Mouse (Mus musculus) forebrain, embryonic 16.5 days (tissue): ENCODE data around the gene Akap2. TPM values are rescaled to one million over a fixed set of nuclear protein-coding genes. Genes with fewer than 3 reads are reported as not detected.

Experiments used
- ATAC-seq: fragments of 200-750 bp; cut with Nextera tagmentation; 2 replicates; pipeline ENCODE4 v1.8.0; 2017; ENCODE audit warnings: mild to moderate bottlenecking, moderate library complexity
- H3K27ac ChIP-seq: fragments of 300-500 bp; sonication (generic); 2 replicates; pipeline ENCODE4 v1.5.1; 2014; ENCODE audit warnings: low read length, control low read depth
- H3K27me3 ChIP-seq: fragments of 300-500 bp; sonication (generic); replicated peaks from 2 replicates; pipeline ENCODE4 v1.6.1; 2014; ENCODE audit warnings: low read length; ENCODE audit not compliant: control insufficient read depth, insufficient read depth
- H3K36me3 ChIP-seq: fragments of 300-500 bp; sonication (generic); 2 replicates; pipeline ENCODE4 v1.6.1; 2014; ENCODE audit not compliant: control insufficient read depth, insufficient read depth
- H3K4me1 ChIP-seq: fragments of 300-500 bp; sonication (generic); replicated peaks from 2 replicates; pipeline ENCODE4 v1.6.1; 2014; ENCODE audit warnings: low read length; ENCODE audit not compliant: control insufficient read depth, insufficient read depth
- H3K4me2 ChIP-seq: fragments of 300-500 bp; sonication (generic); 2 replicates; pipeline ENCODE4 v1.6.1; 2014; ENCODE audit warnings: mild to moderate bottlenecking, low read length, control low read depth
- H3K4me3 ChIP-seq: fragments of 300-500 bp; sonication (generic); replicated peaks from 2 replicates; pipeline ENCODE4 v1.5.1; 2014; ENCODE audit warnings: mild to moderate bottlenecking, low read length, control low read depth
- H3K9ac ChIP-seq: fragments of 300-500 bp; sonication (generic); replicated peaks from 2 replicates; pipeline ENCODE4 v1.6.1; 2014; ENCODE audit warnings: low read depth, low read length, control low read depth
- H3K9me3 ChIP-seq: fragments of 300-500 bp; sonication (generic); 2 replicates; pipeline ENCODE4 v1.6.1; 2016; ENCODE audit warnings: low read length; ENCODE audit not compliant: control insufficient read depth
- WGBS: fragments of 180-500 bp; shearing (Covaris S2); extraction: QIAGEN DNeasy Blood & Tissue Kit; methylation state at CpG from one replicate; pipeline ENCODE4 v1.1.7; 2014; 5-methylcytosine and 5-hydroxymethylcytosine counted together
- polyA plus RNA-seq: library from polyadenylated mRNA; unstranded; fragments of >200 nt; fragmentation: Nextera tagmentation; extraction: Ambion mirVana; gene quantifications from 2 replicates; pipeline ENCODE4 v1.2.1, GENCODE M21; 2015

Akap2 gene
- polyA plus RNA-seq, 1 experiment from 2014 or later: 7.7 TPM

- no peak for ATAC-seq
- Histone ChIP-seq H3K4me2 (no peak overlapping the region), H3K4me3 (no peak overlapping the region), H3K9me3 (no peaks in the 10 kb centered on the region), H3K36me3 (no peaks in the 10 kb centered on the region), H3K9ac (no peak overlapping the region), H3K4me1 (no peaks in the 10 kb centered on the region), H3K27ac (no peak overlapping the region), H3K27me3 (no peaks in the 10 kb centered on the region)
- 75% methylated on average over 1 of the region's 1 CpGs for WGBS
Measured at GRCm38 (mm10) chr4:57764392-57764791, 46.9 kb downstream of the Akap2 start.

DNA sequence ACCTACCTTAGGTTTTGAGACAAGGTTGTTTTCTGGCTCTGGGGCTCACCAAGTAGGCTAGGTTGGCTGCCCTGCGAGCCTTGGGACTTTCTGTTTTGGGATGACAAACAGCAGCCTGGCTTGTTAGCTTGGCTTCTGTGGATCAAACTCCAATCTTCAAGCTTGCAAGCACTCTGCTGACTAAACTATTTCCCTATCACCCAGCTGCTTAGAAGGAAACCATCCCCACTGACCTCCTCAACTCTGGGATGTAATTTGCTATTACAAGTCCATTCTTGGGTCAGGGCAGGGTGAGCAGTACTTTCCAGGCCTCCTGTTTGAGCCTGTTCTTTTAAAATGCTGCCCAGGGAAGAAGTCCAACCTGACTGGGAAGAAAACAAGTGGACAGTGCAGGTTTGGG lies 47.5 kb downstream of the Akap2 start:
- Histone ChIP-seq H3K4me3 (no peak overlapping the region), H3K4me2 (no peak overlapping the region), H3K9ac (no peak overlapping the region), H3K36me3 (no peaks in the 10 kb centered on the region), H3K4me1 (no peaks in the 10 kb centered on the region), H3K27ac (no peak overlapping the region), H3K9me3 (no peaks in the 10 kb centered on the region), H3K27me3 (no peaks in the 10 kb centered on the region)
- whole genome bisulfite sequencing: 88% methylated on average over 1 of the region's 1 CpGs
- no peak for ATAC-seq

DNA sequence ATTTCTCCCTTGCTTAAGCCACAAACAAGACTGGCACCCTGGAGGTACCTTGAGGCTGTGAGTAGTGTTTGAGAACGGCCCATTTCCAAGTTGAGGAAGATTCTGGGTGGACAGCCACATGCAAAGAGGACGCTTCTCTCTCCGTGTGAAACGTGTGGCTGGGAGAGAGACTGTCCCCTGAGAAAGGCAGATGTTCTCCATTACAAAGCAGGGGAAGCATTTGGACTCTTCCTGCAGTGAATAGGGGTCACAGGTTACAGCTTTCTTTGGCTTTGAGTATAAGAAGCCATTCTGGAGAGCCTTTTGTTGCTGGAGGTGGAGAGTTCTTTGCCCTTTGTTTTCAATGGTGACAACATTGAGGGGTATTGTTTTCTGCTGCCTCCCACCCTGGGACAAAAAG lies 48.3 kb downstream of the Akap2 start:
- Histone ChIP-seq H3K9ac (no peak overlapping the region), H3K4me1 (no peaks in the 10 kb centered on the region), H3K4me3 (no peak overlapping the region), H3K4me2 (no peak overlapping the region), H3K27me3 (no peaks in the 10 kb centered on the region), H3K9me3 (no peaks in the 10 kb centered on the region), H3K27ac (no peak overlapping the region), H3K36me3 (no peaks in the 10 kb centered on the region)
- no peak for ATAC-seq
- 8% methylated on average over 4 of the region's 4 CpGs for WGBS

- H3K4me2 ChIP-seq: no peak overlapping the region
- no peaks in the 10 kb centered on the region for H3K4me1 ChIP-seq
- H3K4me3 ChIP-seq: no peak overlapping the region
- 96% methylated on average over 3 of the region's 3 CpGs for WGBS
- H3K27me3 ChIP-seq: no peaks in the 10 kb centered on the region
- H3K36me3 ChIP-seq: no peaks in the 10 kb centered on the region
- no peak overlapping the region for H3K9ac ChIP-seq
- ATAC-seq: no peak
- H3K9me3 ChIP-seq: no peaks in the 10 kb centered on the region
- no peak overlapping the region for H3K27ac ChIP-seq
Measured at GRCm38 (mm10) chr4:57769007-57769406, 51.5 kb downstream of the Akap2 start.

DNA sequence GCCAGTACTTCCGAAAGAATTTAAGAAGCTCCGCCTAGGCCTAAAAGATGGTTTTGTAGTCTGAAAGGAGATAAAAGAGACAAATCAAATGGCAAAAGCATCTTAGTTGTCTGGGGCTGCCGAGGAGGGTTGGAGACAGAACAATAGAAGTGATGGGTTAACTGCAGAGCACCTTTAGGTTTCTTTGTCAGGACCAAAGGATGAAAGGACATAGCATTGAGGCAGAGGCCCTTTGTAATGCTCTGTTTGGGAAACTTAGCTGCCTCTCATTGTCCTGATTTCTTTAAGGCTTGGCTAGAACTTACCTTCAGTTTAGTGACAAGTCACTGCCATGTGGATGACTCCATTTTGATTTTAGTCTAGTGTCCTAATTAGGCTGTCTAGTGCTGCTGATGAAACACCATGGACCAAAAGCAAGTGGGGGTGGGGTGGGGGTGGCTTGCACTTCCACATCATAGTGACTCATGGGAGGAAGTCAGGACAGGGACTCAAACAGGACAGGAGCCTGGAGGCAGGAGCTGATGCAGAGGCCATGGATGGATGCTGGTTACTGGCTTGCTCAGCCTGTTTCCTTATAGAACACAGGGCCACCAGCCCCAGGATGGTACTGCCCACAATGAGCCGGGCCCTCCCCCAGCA lies 52.8 kb downstream of the Akap2 start:
- no peak overlapping the region for H3K4me2 ChIP-seq
- no peak overlapping the region for H3K9ac ChIP-seq
- no peaks in the 10 kb centered on the region for H3K9me3 ChIP-seq
- no peak overlapping the region for H3K27ac ChIP-seq
- H3K36me3 ChIP-seq: no peaks in the 10 kb centered on the region
- ATAC-seq: no peak
- no peaks in the 10 kb centered on the region for H3K27me3 ChIP-seq
- 60% methylated on average over 4 of the region's 4 CpGs for WGBS
- no peaks in the 10 kb centered on the region for H3K4me1 ChIP-seq
- no peak overlapping the region for H3K4me3 ChIP-seq

DNA sequence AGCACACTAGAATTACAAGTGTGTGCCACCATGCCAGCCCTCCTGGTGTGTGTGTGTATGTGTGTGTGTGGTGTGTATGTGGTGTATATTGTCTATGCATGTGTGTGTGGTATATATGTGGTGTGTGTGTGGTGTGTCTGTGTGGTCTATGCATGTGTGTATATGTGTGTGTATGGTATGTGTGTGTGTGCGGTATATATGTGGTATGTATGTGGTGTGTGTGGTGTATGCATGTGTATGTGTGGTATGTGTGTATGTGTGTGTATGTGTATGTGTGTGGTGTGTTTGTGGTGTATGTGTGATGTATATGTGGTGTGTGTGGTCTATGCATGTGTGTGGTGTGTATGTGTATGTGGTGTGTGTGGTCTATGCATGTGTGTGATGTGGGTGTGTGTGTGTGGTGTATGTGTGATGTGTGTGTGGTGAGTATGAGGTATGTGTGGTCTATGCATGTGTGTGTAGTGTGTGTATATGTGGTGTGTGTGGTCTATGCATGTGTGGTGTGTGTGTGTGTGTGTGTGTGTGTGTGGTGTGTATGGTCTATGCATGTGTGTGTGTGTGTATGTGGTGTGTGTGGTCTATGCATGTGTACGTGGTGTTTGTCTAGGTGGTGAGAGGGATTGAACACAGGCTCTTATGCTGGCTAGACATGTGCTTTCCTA lies 54.2 kb downstream of the Akap2 start:
- H3K4me3 ChIP-seq: no peak overlapping the region
- H3K9ac ChIP-seq: no peak overlapping the region
- H3K27ac ChIP-seq: no peak overlapping the region
- H3K36me3 ChIP-seq: no peaks in the 10 kb centered on the region
- no peaks in the 10 kb centered on the region for H3K9me3 ChIP-seq
- ATAC-seq: no peak
- no peaks in the 10 kb centered on the region for H3K4me1 ChIP-seq
- H3K27me3 ChIP-seq: no peaks in the 10 kb centered on the region
- H3K4me2 ChIP-seq: no peak overlapping the region
- WGBS: 92% methylated on average over 2 of the region's 2 CpGs

- no peak overlapping the region for H3K4me2 ChIP-seq
- no peaks in the 10 kb centered on the region for H3K36me3 ChIP-seq
- H3K27me3 ChIP-seq: no peaks in the 10 kb centered on the region
- no peak overlapping the region for H3K27ac ChIP-seq
- H3K9me3 ChIP-seq: no peaks in the 10 kb centered on the region
- H3K4me1 ChIP-seq: no peaks in the 10 kb centered on the region
- H3K4me3 ChIP-seq: no peak overlapping the region
- 67% methylated on average over 11 of the region's 11 CpGs for WGBS
- ATAC-seq: no peak
- no peak overlapping the region for H3K9ac ChIP-seq
Measured at GRCm38 (mm10) chr4:57772851-57773510, 55.5 kb downstream of the Akap2 start.

- WGBS: 65% methylated on average over 4 of the region's 4 CpGs
- H3K4me3 ChIP-seq: no peak overlapping the region
- no peak overlapping the region for H3K9ac ChIP-seq
Measured at GRCm38 (mm10) chr4:57774517-57774916, 57.1 kb downstream of the Akap2 start.

GRCm38 (mm10) chr4:57775582-57775981 lies 58.1 kb downstream of the Akap2 start:
- no peaks in the 10 kb centered on the region for H3K36me3 ChIP-seq

More at GRCm38 (mm10) chr4:57774517-57774916, 57.1 kb downstream of the Akap2 start:
- no peak for ATAC-seq
- Histone ChIP-seq H3K36me3 (no peaks in the 10 kb centered on the region), H3K4me2 (no peak overlapping the region), H3K4me1 (no peaks in the 10 kb centered on the region), H3K27me3 (no peaks in the 10 kb centered on the region), H3K9me3 (no peaks in the 10 kb centered on the region), H3K27ac (no peak overlapping the region)

More at GRCm38 (mm10) chr4:57775582-57775981, 58.1 kb downstream of the Akap2 start:
- Histone ChIP-seq H3K4me2 (no peak overlapping the region), H3K9ac (no peak overlapping the region), H3K27ac (no peak overlapping the region), H3K9me3 (no peaks in the 10 kb centered on the region), H3K27me3 (no peaks in the 10 kb centered on the region), H3K4me3 (no peak overlapping the region), H3K4me1 (no peaks in the 10 kb centered on the region)
- ATAC-seq: no peak
